Mouse (Mus musculus) liver, embryonic 14.5 days (tissue): ENCODE measurements around the gene Mrvi1. TPM values are rescaled to one million over a fixed set of nuclear protein-coding genes. Genes with fewer than 3 reads are reported as not detected.

Experiments
- ATAC-seq: fragments of 200-750 bp; cut with Nextera tagmentation; 2 replicates; pipeline ENCODE4 v1.8.0; 2017; ENCODE audit warnings: moderate number of reproducible peaks, mild to moderate bottlenecking, moderate library complexity; ENCODE audit not compliant: insufficient read depth
- DNase-seq, 3 experiments: peaks; one replicate each; pipeline ENCODE4 v3.0.0-alpha.2; 2012 to 2013; ENCODE audit warnings: low read depth in 3 of 3, low spot score in 3 of 3
- H3K27ac ChIP-seq: fragments of 300-500 bp; sonication (generic); 2 replicates; pipeline ENCODE4 v1.5.1; 2014; ENCODE audit warnings: moderate library complexity, mild to moderate bottlenecking, control low read depth, inconsistent platforms
- H3K27me3 ChIP-seq: fragments of 300-500 bp; sonication (generic); 2 replicates; pipeline ENCODE4 v1.6.1; 2014; ENCODE audit warnings: mild to moderate bottlenecking, low read length, moderate library complexity; ENCODE audit not compliant: control insufficient read depth, insufficient read depth
- H3K36me3 ChIP-seq: fragments of 300-500 bp; sonication (generic); replicated peaks from 2 replicates; pipeline ENCODE4 v1.6.1; 2014; ENCODE audit warnings: low read depth; ENCODE audit not compliant: control insufficient read depth, insufficient read depth
- H3K4me1 ChIP-seq, 2 experiments: fragments of 200-500 bp in 1 of 2; fragments of 300-500 bp in 1 of 2; sonication (generic) in 1 of 2; replicated peaks; 2 replicates each; pipeline ENCODE4 v1.6.1; 2012 to 2014; ENCODE audit warnings: antibody characterized with exemption in 1 of 2, inconsistent platforms in 1 of 2, low read length in 1 of 2; ENCODE audit not compliant: control insufficient read depth in 2 of 2, insufficient read depth in 2 of 2
- H3K4me2 ChIP-seq: fragments of 300-500 bp; sonication (generic); 2 replicates; pipeline ENCODE4 v1.6.1; 2014; ENCODE audit warnings: low read depth, mild to moderate bottlenecking, control low read depth, moderate library complexity
- H3K4me3 ChIP-seq, 2 experiments: fragments of 200-500 bp in 1 of 2; fragments of 300-500 bp in 1 of 2; sonication (generic) in 1 of 2; 2 replicates each; pipeline ENCODE4 v1.5.1; 2012 to 2014; ENCODE audit warnings: low read depth in 2 of 2, low read length in 2 of 2, mild to moderate bottlenecking in 2 of 2, control low read depth in 1 of 2, inconsistent platforms in 1 of 2, moderate library complexity in 1 of 2; ENCODE audit not compliant: insufficient read depth in 1 of 2
- H3K9ac ChIP-seq: fragments of 300-500 bp; sonication (generic); replicated peaks from 2 replicates; pipeline ENCODE4 v1.6.1; 2014; ENCODE audit warnings: mild to moderate bottlenecking, control low read depth, moderate library complexity
- H3K9me3 ChIP-seq: fragments of 300-500 bp; sonication (generic); 2 replicates; pipeline ENCODE4 v1.6.1; 2016; ENCODE audit warnings: low read length, mixed read lengths; ENCODE audit not compliant: control insufficient read depth
- CTCF ChIP-seq: IDR thresholded peaks from 2 replicates; pipeline ENCODE4 v1.5.1; 2016; ENCODE audit warnings: antibody characterized with exemption, low read depth, control low read depth
- EP300 ChIP-seq: IDR thresholded peaks from 2 replicates; pipeline ENCODE4 v1.6.1; 2016; ENCODE audit warnings: antibody characterized with exemption, low read depth
- whole genome bisulfite sequencing: fragments of 180-500 bp; shearing (Covaris S2); extraction: QIAGEN DNeasy Blood & Tissue Kit; methylation state at CpG from one replicate; pipeline ENCODE4 v1.1.7; 2014; ENCODE audit not compliant: insufficient replicate concordance; 5-methylcytosine and 5-hydroxymethylcytosine counted together
- polyA plus RNA-seq, 2 experiments: library from polyadenylated mRNA; depleted of rRNA in 1 of 2; stranded (reverse) in 1 of 2; unstranded in 1 of 2; fragments of >200 nt; fragmentation: Nextera tagmentation in 1 of 2; extraction: Ambion mirVana in 1 of 2; gene quantifications; 2 replicates each; pipeline versions ENCODE4 v1.2.1 to v1.2.3; 2012 to 2014

Mrvi1 gene
- polyA plus RNA-seq (2012; rRNA removed) (3.7 TPM in 2 replicates), polyA plus RNA-seq (2014; fragmentation: Nextera tagmentation; extraction: Ambion mirVana) (4.7 and 5.5 TPM in 2 replicates)

DNA sequence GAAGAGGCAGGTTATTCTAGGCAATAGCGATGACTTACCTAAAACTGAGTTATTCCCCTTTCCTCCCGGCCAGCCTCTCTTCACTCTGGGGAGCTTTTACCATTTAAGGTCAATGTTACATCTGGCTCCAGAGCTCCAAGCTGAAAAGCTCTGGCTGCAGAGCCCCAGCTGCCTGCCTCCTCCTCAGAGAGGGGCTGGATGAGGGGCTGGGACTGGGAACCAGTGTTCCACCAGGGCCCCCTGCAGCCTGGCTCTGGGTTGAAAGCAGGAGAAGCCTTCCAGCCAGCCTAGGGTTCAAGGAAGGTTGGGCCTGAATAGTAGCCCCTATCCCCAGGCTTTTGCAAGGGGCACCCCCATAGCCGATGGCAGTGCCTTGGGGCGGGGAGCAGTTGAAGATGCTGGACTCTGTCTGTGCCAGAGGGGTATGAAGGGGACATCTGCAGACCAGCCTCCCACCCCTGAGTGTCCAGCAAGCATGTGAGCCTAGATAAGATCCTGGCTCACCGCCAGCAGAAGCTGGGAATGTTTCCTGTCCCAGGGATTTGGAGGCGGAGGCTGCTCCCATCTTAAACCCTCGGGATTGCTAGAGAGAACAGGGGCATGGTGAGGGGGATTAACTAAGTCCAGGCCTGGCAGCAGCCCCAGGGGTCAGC is at the start of gene Mrvi1:
TSS of gene Mrvi1 (minus strand) at position 409 of the 653 bp plus-strand sequence.
- no peak within 1 kb of the TSS for H3K27ac ChIP-seq
- no peaks in the 10 kb centered on the region for H3K36me3 ChIP-seq
- DNase-seq (no peak), ATAC-seq (0 out of 2 replicates have a peak, but pooled peaks have one; percentile 18)
- no peak within 1 kb of the TSS for H3K9ac ChIP-seq
- H3K4me1 ChIP-seq = peaks cover 6 to 22% of the 10 kb centered on the region in 2 experiments
- no peak within 1 kb of the TSS for H3K4me3 ChIP-seq
- no peak for TF ChIP-seq EP300
- TF ChIP-seq CTCF = no peak
- H3K4me2 ChIP-seq = no peak within 1 kb of the TSS
- H3K27me3 ChIP-seq = no peaks in the 10 kb centered on the region
- WGBS = 59% methylated on average over 7 of the region's 7 CpGs
- no peaks in the 10 kb centered on the region for H3K9me3 ChIP-seq

DNA sequence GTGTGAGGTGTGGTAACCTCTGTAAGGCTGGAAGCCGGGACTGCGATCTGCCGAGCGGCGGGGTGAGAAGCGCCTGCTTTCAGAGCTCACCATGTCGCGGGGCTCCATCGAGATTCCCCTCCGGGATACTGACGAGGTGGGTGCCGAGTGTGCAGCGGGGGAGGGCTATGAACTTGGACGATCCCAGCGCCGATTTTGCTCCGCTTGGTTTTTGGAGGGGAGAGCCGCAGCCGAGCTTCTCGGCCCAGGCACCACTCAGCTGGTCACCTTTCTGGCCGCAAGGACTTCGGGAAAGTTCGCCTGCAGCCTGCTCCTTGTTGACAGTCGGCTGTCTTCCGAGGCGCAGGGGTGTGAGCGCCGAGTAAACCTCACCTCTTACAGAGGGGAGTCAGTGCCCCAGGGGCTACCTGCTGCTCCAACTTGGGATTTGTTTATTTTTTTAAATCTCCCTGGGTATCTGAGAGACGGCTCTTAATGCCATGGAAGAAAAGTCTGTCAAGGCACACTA is 46.8 kb upstream of the Mrvi1 start:
- H3K4me1 ChIP-seq = peaks cover 15 to 29% of the 10 kb centered on the region in 2 experiments

GRCm38 (mm10) chr7:111028281-111029045 is 46.2 kb upstream of the Mrvi1 start, which contains the start of gene Ctr9:
Ctr9 (plus strand) TSS chr7:111028951.
- peak within 1 kb of the TSS; percentile 77 for H3K4me2 ChIP-seq
- peaks cover 15 to 29% of the 10 kb centered on the region in 2 experiments for H3K4me1 ChIP-seq
- H3K4me3 ChIP-seq = peak within 1 kb of the TSS; percentile 76 to 78
- ATAC-seq (peak; percentile 92), DNase-seq (peak; percentile 76 to 80 (median 80))
- H3K36me3 ChIP-seq = peaks cover 10% of the 10 kb centered on the region
- H3K27ac ChIP-seq = peak within 1 kb of the TSS; percentile 87
- no peak for TF ChIP-seq EP300
- TF ChIP-seq CTCF = no peak
- peak within 1 kb of the TSS; percentile 75 for H3K9ac ChIP-seq
- 5% methylated on average over 45 of the region's 45 CpGs for WGBS
- no peaks in the 10 kb centered on the region for H3K9me3 ChIP-seq
- no peaks in the 10 kb centered on the region for H3K27me3 ChIP-seq

More for the DNA sequence above, 46.8 kb upstream of the Mrvi1 start:
- peak overlapping the region; percentile 75 for H3K9ac ChIP-seq
- H3K4me2 ChIP-seq = peak overlapping the region; percentile 77
- peak overlapping the region; percentile 76 to 78 for H3K4me3 ChIP-seq
- WGBS = 1% methylated on average over 29 of the region's 29 CpGs
- no peaks in the 10 kb centered on the region for H3K27me3 ChIP-seq
- DNase-seq (no peak), ATAC-seq (peak; percentile 46)
- H3K36me3 ChIP-seq = peaks cover 10% of the 10 kb centered on the region
- H3K9me3 ChIP-seq = no peaks in the 10 kb centered on the region
- H3K27ac ChIP-seq = peak overlapping the region; percentile 87
- TF ChIP-seq CTCF (no peak), EP300 (no peak)

DNA sequence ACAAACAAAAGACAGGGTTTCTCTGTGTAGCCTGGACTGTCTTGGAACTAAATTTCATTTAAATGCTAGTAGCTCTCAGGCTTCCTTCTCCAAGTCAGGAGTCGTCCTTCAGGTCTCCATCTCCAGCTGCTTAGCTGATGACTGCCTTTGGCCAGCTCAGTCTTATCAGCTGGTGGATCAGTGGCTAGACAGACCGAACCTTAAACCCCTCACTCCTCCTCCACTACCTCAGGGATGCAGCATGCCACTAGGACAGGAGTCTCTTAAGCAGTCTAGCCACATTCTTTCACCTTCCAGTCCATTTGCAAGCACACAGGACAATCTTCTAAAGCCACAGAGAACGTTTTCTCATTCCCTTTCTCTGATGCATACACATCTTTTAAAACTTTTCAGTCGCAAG is 42.7 kb upstream of the Mrvi1 start:
- Histone ChIP-seq H3K9me3 (no peaks in the 10 kb centered on the region), H3K4me2 (no peak overlapping the region), H3K9ac (no peak overlapping the region), H3K27me3 (no peaks in the 10 kb centered on the region), H3K27ac (no peak overlapping the region), H3K4me3 (no peak overlapping the region), H3K36me3 (no peaks in the 10 kb centered on the region), H3K4me1 (peaks cover 12 to 26% of the 10 kb centered on the region in 2 experiments)
- no peak for ATAC-seq
- no peak for DNase-seq
- 36% methylated on average over 4 of the region's 4 CpGs for WGBS
- TF ChIP-seq EP300 (no peak), CTCF (no peak)
